Mouse (Mus musculus): ENCODE measurements around the gene Gmip. TPM values are rescaled to one million over a fixed set of nuclear protein-coding genes. Genes with fewer than 3 reads are reported as not detected.

Gmip gene
- polyA plus RNA-seq, 1 experiment = 6.8 TPM

GRCm38 (mm10) chr8:69804537-69804936, 3.9 kb upstream of the Gmip start:
- no peak for TF ChIP-seq CEBPB (IDR thresholded peaks at IDR 0.05; ENCODE audit: low read depth)
- TF ChIP-seq CTCF (IDR thresholded peaks at IDR 0.05; ENCODE audit: control insufficient read depth, insufficient read depth, insufficient read length) = no peak
- TF ChIP-seq USF1 (IDR thresholded peaks at IDR 0.05; ENCODE audit: low read depth) = no peak
- TF ChIP-seq MYOD1 (IDR thresholded peaks at IDR 0.05; ENCODE audit: control insufficient read depth, insufficient read length, low read depth) = no peak
- TF ChIP-seq FOSL1 (IDR thresholded peaks at IDR 0.05; ENCODE audit: insufficient read depth, low read length, poor library complexity, severe bottlenecking) = no peak
- TF ChIP-seq MYOG (IDR thresholded peaks at IDR 0.05; ENCODE audit: control insufficient read depth, extremely low read depth, insufficient read length) = no peak
- TF ChIP-seq MAX (IDR thresholded peaks at IDR 0.05) = no peak
- H3ac ChIP-seq (ENCODE audit: control insufficient read depth, insufficient read length, low read depth) = no peak overlapping the region
- no peak overlapping the region for H3K4me3 ChIP-seq (ENCODE audit: insufficient read depth, poor library complexity, severe bottlenecking)
- no peaks in the 10 kb centered on the region for H3K27me3 ChIP-seq (ENCODE audit: control insufficient read depth, insufficient read depth, insufficient read length)
- H3K36me3 ChIP-seq (ENCODE audit: control insufficient read depth, insufficient read depth) = peaks cover 83% of the 10 kb centered on the region
- H3K79me3 ChIP-seq (ENCODE audit: low read depth) = no peaks in the 10 kb centered on the region
- H3K79me2 ChIP-seq (ENCODE audit: control insufficient read depth, insufficient read depth) = no peaks in the 10 kb centered on the region

- TF ChIP-seq USF1 (IDR thresholded peaks at IDR 0.05; ENCODE audit: low read depth) (no peak), MYOD1 (IDR thresholded peaks at IDR 0.05; ENCODE audit: control insufficient read depth, insufficient read length, low read depth) (no peak), CTCF (IDR thresholded peaks at IDR 0.05; ENCODE audit: control insufficient read depth, insufficient read depth, insufficient read length) (no peak), MYOG (IDR thresholded peaks at IDR 0.05; ENCODE audit: control insufficient read depth, extremely low read depth, insufficient read length) (no peak), CEBPB (IDR thresholded peaks at IDR 0.05; ENCODE audit: low read depth) (no peak), MAX (IDR thresholded peaks at IDR 0.05) (no peak), FOSL1 (IDR thresholded peaks at IDR 0.05; ENCODE audit: insufficient read depth, low read length, poor library complexity, severe bottlenecking) (no peak)
- peaks cover 79% of the 10 kb centered on the region for H3K36me3 ChIP-seq (ENCODE audit: control insufficient read depth, insufficient read depth)
- H3K27me3 ChIP-seq (ENCODE audit: control insufficient read depth, insufficient read depth, insufficient read length) = no peaks in the 10 kb centered on the region
- no peak overlapping the region for H3K4me3 ChIP-seq (ENCODE audit: insufficient read depth, poor library complexity, severe bottlenecking)
- no peaks in the 10 kb centered on the region for H3K79me2 ChIP-seq (ENCODE audit: control insufficient read depth, insufficient read depth)
- no peaks in the 10 kb centered on the region for H3K79me3 ChIP-seq (ENCODE audit: low read depth)
- no peak overlapping the region for H3ac ChIP-seq (ENCODE audit: control insufficient read depth, insufficient read length, low read depth)
These were observed 3.4 kb upstream of the Gmip start for GRCm38 (mm10) chr8:69805086-69805485.

GRCm38 (mm10) chr8:69805491-69805890, 3.0 kb upstream of the Gmip start:
- peaks cover 79% of the 10 kb centered on the region for H3K36me3 ChIP-seq (ENCODE audit: control insufficient read depth, insufficient read depth)
- no peaks in the 10 kb centered on the region for H3K27me3 ChIP-seq (ENCODE audit: control insufficient read depth, insufficient read depth, insufficient read length)
- no peaks in the 10 kb centered on the region for H3K79me2 ChIP-seq (ENCODE audit: control insufficient read depth, insufficient read depth)

GRCm38 (mm10) chr8:69807236-69807635, 1.2 kb upstream of the Gmip start:
- Histone ChIP-seq H3K36me3 (ENCODE audit: control insufficient read depth, insufficient read depth) (peaks cover 66% of the 10 kb centered on the region), H3K4me3 (ENCODE audit: insufficient read depth, poor library complexity, severe bottlenecking) (no peak overlapping the region), H3K79me2 (ENCODE audit: control insufficient read depth, insufficient read depth) (no peaks in the 10 kb centered on the region), H3ac (ENCODE audit: control insufficient read depth, insufficient read length, low read depth) (no peak overlapping the region), H3K79me3 (ENCODE audit: low read depth) (no peaks in the 10 kb centered on the region), H3K27me3 (ENCODE audit: control insufficient read depth, insufficient read depth, insufficient read length) (no peaks in the 10 kb centered on the region)
- no peak for TF ChIP-seq MYOG (IDR thresholded peaks at IDR 0.05; ENCODE audit: control insufficient read depth, extremely low read depth, insufficient read length)
- TF ChIP-seq USF1 (IDR thresholded peaks at IDR 0.05; ENCODE audit: low read depth) = no peak
- TF ChIP-seq MYOD1 (IDR thresholded peaks at IDR 0.05; ENCODE audit: control insufficient read depth, insufficient read length, low read depth) = no peak
- no peak for TF ChIP-seq CTCF (IDR thresholded peaks at IDR 0.05; ENCODE audit: control insufficient read depth, insufficient read depth, insufficient read length)
- no peak for TF ChIP-seq MAX (IDR thresholded peaks at IDR 0.05)
- no peak for TF ChIP-seq FOSL1 (IDR thresholded peaks at IDR 0.05; ENCODE audit: insufficient read depth, low read length, poor library complexity, severe bottlenecking)
- no peak for TF ChIP-seq CEBPB (IDR thresholded peaks at IDR 0.05; ENCODE audit: low read depth)

More at GRCm38 (mm10) chr8:69805491-69805890, 3.0 kb upstream of the Gmip start:
- TF ChIP-seq CTCF (IDR thresholded peaks at IDR 0.05; ENCODE audit: control insufficient read depth, insufficient read depth, insufficient read length) (no peak), USF1 (IDR thresholded peaks at IDR 0.05; ENCODE audit: low read depth) (no peak)
- Histone ChIP-seq H3K79me3 (ENCODE audit: low read depth) (no peaks in the 10 kb centered on the region), H3K4me3 (ENCODE audit: insufficient read depth, poor library complexity, severe bottlenecking) (no peak overlapping the region), H3ac (ENCODE audit: control insufficient read depth, insufficient read length, low read depth) (no peak overlapping the region)

GRCm38 (mm10) chr8:69808864-69809403, 455 bp downstream of the Gmip start:
- H3K4me3 ChIP-seq (ENCODE audit: insufficient read depth, poor library complexity, severe bottlenecking) = peak overlapping the region; percentile 44
- no peaks in the 10 kb centered on the region for H3K79me3 ChIP-seq (ENCODE audit: low read depth)
- no peaks in the 10 kb centered on the region for H3K79me2 ChIP-seq (ENCODE audit: control insufficient read depth, insufficient read depth)
- TF ChIP-seq USF1 (IDR thresholded peaks at IDR 0.05; ENCODE audit: low read depth) (no peak), MAX (IDR thresholded peaks at IDR 0.05) (peak; percentile 82), CTCF (IDR thresholded peaks at IDR 0.05; ENCODE audit: control insufficient read depth, insufficient read depth, insufficient read length) (no peak)
- no peaks in the 10 kb centered on the region for H3K27me3 ChIP-seq (ENCODE audit: control insufficient read depth, insufficient read depth, insufficient read length)
- H3ac ChIP-seq (ENCODE audit: control insufficient read depth, insufficient read length, low read depth) = peak overlapping the region; percentile 43
- peaks cover 49% of the 10 kb centered on the region for H3K36me3 ChIP-seq (ENCODE audit: control insufficient read depth, insufficient read depth)

GRCm38 (mm10) chr8:69809820-69810219, 1.3 kb downstream of the Gmip start:
- no peak for TF ChIP-seq CTCF (IDR thresholded peaks at IDR 0.05; ENCODE audit: control insufficient read depth, insufficient read depth, insufficient read length)
- no peak for TF ChIP-seq FOSL1 (IDR thresholded peaks at IDR 0.05; ENCODE audit: insufficient read depth, low read length, poor library complexity, severe bottlenecking)
- no peak for TF ChIP-seq MYOD1 (IDR thresholded peaks at IDR 0.05; ENCODE audit: control insufficient read depth, insufficient read length, low read depth)
- no peak for TF ChIP-seq USF1 (IDR thresholded peaks at IDR 0.05; ENCODE audit: low read depth)
- no peak for TF ChIP-seq MYOG (IDR thresholded peaks at IDR 0.05; ENCODE audit: control insufficient read depth, extremely low read depth, insufficient read length)
- no peak for TF ChIP-seq CEBPB (IDR thresholded peaks at IDR 0.05; ENCODE audit: low read depth)
- no peak for TF ChIP-seq MAX (IDR thresholded peaks at IDR 0.05)
- peaks cover 44% of the 10 kb centered on the region for H3K36me3 ChIP-seq (ENCODE audit: control insufficient read depth, insufficient read depth)
- H3K4me3 ChIP-seq (ENCODE audit: insufficient read depth, poor library complexity, severe bottlenecking) = no peak overlapping the region
- H3ac ChIP-seq (ENCODE audit: control insufficient read depth, insufficient read length, low read depth) = no peak overlapping the region
- H3K79me2 ChIP-seq (ENCODE audit: control insufficient read depth, insufficient read depth) = no peaks in the 10 kb centered on the region
- H3K79me3 ChIP-seq (ENCODE audit: low read depth) = no peaks in the 10 kb centered on the region
- no peaks in the 10 kb centered on the region for H3K27me3 ChIP-seq (ENCODE audit: control insufficient read depth, insufficient read depth, insufficient read length)
